Mouse (Mus musculus): ENCODE results near the gene Ugt1a6a. TPM values are rescaled to one million over a fixed set of nuclear protein-coding genes. Genes with fewer than 3 reads are reported as not detected.

The Ugt1a6a gene
- polyA plus RNA-seq, 1 experiment = 20.9 TPM

DNA sequence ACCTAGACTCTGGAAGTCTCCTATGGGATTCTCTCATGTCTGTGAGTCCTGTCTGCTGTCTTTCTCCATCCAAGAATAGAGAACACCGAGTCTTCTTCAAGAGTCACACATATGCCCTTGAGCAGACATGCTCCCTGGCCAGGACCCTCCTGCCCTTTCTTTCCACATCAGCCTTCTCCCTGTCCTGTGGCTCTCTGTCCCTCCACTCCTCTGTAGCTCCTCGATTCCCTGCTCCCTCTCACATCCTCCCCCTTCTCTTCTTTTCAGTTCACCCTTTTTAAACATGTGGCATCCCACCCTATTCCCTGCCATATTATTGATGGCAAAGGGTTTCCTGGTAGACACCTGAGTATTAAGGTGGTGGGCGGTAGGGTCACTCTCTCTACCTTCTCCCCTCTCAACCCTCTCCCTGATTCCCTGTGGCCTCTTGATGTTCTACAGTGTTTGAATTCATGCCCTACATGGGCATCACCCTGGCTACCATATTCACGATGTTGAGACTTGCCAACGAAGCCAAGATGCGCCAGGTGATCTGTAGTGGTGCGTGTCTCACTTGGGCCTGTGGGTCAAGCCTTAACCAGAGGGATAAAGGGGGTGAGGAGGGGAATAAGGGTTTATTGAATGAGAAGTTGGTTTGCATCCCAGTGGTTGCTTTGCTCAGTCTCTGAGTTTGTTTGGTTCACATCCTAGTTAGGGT, 97.3 kb downstream of the Ugt1a6a start:
- Histone ChIP-seq H3K36me3 (ENCODE audit: control insufficient read depth, insufficient read depth, low read length) (no peaks in the 10 kb centered on the region), H3K4me3 (ENCODE audit: insufficient read depth, low read depth, low read length) (no peak overlapping the region), H3K27me3 (replicated peaks; ENCODE audit: control insufficient read depth, insufficient read depth, low read length) (no peaks in the 10 kb centered on the region), H3K27ac (ENCODE audit: insufficient read depth, low read depth, low read length) (no peak overlapping the region), H3K4me1 (ENCODE audit: control insufficient read depth, insufficient read depth, low read length) (no peaks in the 10 kb centered on the region)
- TF ChIP-seq POLR2A (IDR thresholded peaks at IDR 0.05; ENCODE audit: low read depth, low read length) = no peak
- TF ChIP-seq CTCF (conservative IDR thresholded peaks at IDR 0.05; ENCODE audit: insufficient read depth, insufficient read length, low read depth, low read length) = no peak
- DNase-seq = no peak
- 68% methylated on average over 7 of the region's 7 CpGs for WGBS

DNA sequence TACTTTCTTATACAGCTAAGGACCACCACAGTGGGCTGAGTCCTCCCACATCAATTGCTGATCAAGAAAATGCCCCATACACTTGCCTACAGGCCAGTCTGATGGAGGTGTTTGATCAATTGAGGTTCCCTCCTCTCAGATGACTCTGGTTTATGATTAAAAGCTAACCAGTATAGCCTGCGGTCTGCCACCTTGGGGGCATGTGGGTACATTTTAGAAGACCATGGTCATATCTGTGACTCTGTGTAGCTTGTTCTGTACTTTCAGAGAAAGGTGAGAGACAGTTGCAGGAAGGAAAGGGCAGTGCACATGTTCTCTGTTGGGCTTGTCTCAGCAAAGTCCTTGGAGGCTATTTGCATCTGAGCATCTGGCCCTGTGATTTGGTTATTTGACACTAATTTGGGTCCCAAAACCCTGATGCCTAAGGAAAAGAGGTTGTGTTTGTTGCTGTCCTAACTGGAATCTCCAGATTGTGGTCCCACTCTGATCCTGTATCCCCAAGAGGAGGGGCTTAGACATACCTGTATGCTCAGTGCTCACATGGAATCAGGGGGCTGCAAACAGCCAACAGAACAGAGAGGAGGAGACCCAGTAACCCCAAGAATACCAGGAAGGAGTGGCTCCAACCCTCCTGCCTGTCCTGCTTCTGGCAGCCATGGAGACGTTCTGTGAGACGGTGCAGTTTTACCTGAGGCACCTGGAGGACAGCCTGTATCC, 98.2 kb downstream of the Ugt1a6a start:
- no peak overlapping the region for H3K27ac ChIP-seq (ENCODE audit: insufficient read depth, low read depth, low read length)
- 53% methylated on average over 3 of the region's 3 CpGs for WGBS
- no peaks in the 10 kb centered on the region for H3K36me3 ChIP-seq (ENCODE audit: control insufficient read depth, insufficient read depth, low read length)
- DNase-seq = no peak
- H3K4me3 ChIP-seq (ENCODE audit: insufficient read depth, low read depth, low read length) = no peak overlapping the region
- no peak for TF ChIP-seq POLR2A (IDR thresholded peaks at IDR 0.05; ENCODE audit: low read depth, low read length)
- no peak for TF ChIP-seq CTCF (conservative IDR thresholded peaks at IDR 0.05; ENCODE audit: insufficient read depth, insufficient read length, low read depth, low read length)
- H3K4me1 ChIP-seq (ENCODE audit: control insufficient read depth, insufficient read depth, low read length) = no peaks in the 10 kb centered on the region
- no peaks in the 10 kb centered on the region for H3K27me3 ChIP-seq (replicated peaks; ENCODE audit: control insufficient read depth, insufficient read depth, low read length)

DNA sequence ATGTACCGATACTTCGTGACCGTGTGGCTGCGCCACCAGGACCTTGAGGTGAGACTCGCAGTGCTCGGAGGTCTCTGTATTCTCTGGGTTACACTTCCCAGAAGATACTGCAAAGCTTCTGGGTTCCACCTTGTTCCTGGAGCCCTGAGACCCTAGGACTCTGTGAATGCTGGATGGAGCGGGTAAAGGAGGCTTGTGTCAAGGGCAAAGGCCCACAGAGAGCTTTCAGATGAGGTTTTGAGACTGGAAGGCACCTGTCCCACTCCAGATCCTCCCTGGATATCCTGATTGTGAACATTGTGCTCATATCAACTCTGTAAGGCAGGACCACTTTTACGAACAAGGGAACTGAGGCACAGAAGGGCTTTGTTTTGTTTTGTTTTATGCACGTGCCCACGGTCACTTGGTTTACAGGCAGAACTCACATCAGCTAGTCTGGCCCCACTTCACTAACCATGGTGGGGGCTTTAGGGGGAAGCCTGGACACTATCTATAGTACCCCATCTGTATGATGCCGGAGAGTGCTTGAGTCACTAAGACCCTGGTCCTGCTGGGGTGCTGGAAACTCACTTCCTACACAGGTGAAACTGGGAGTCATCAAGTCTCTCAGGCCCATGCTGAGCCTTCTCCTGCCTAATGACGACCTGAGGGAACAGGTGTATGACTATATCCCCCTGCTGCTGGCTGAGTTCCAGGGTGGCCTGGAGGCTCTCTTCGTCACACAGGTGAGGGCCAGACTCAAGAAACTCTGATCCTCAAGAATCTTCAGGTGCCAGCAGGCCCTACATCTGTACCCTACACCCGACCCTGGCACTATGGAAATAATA, 99.0 kb downstream of the Ugt1a6a start:
- DNase-seq = no peak
- Histone ChIP-seq H3K4me1 (ENCODE audit: control insufficient read depth, insufficient read depth, low read length) (no peaks in the 10 kb centered on the region), H3K27me3 (replicated peaks; ENCODE audit: control insufficient read depth, insufficient read depth, low read length) (no peaks in the 10 kb centered on the region), H3K36me3 (ENCODE audit: control insufficient read depth, insufficient read depth, low read length) (no peaks in the 10 kb centered on the region), H3K27ac (ENCODE audit: insufficient read depth, low read depth, low read length) (no peak overlapping the region), H3K4me3 (ENCODE audit: insufficient read depth, low read depth, low read length) (no peak overlapping the region)
- TF ChIP-seq CTCF (conservative IDR thresholded peaks at IDR 0.05; ENCODE audit: insufficient read depth, insufficient read length, low read depth, low read length) = no peak
- no peak for TF ChIP-seq POLR2A (IDR thresholded peaks at IDR 0.05; ENCODE audit: low read depth, low read length)
- WGBS = 68% methylated on average over 14 of the region's 14 CpGs

DNA sequence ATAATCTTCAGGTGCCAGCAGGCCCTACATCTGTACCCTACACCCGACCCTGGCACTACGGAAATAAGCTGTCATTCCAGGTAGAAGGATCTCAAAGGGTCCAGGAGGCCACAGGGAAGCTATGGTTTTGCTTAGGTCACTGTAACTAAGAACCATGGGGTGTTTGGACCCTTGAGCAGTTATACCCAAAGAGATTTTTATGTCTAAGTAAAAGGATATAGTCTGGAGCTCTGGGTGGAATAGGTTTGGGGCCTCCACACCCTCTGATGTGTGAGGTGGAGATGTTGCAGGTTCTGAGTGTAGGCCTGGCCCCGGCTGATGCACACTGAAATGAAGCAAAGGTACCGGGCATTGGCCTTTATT, 99.6 kb downstream of the Ugt1a6a start:
- TF ChIP-seq POLR2A (IDR thresholded peaks at IDR 0.05; ENCODE audit: low read depth, low read length) (no peak), CTCF (conservative IDR thresholded peaks at IDR 0.05; ENCODE audit: insufficient read depth, insufficient read length, low read depth, low read length) (no peak)
- no peaks in the 10 kb centered on the region for H3K4me1 ChIP-seq (ENCODE audit: control insufficient read depth, insufficient read depth, low read length)
- no peak overlapping the region for H3K27ac ChIP-seq (ENCODE audit: insufficient read depth, low read depth, low read length)
- 62% methylated on average over 4 of the region's 4 CpGs for WGBS
- DNase-seq = no peak
- H3K36me3 ChIP-seq (ENCODE audit: control insufficient read depth, insufficient read depth, low read length) = no peaks in the 10 kb centered on the region
- H3K4me3 ChIP-seq (ENCODE audit: insufficient read depth, low read depth, low read length) = no peak overlapping the region
- no peaks in the 10 kb centered on the region for H3K27me3 ChIP-seq (replicated peaks; ENCODE audit: control insufficient read depth, insufficient read depth, low read length)

DNA sequence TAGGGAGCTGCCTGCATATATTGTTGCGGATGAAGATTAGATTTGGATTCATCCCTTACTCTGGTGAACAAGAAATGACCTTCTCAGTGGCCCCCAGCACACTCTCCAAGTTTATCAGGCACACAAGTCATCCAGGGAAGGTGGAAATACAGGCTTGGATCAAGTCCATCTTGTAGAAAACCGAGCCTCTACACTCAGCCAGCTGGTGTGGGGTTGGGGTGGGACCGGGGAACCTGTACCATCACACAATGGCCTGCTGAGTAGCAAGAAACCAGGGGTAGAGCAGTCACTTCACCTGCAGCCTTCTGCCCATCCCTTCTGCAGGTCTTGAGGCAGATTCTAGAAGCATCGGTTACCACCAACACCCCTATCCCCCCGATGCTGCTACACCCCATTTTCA, 100.0 kb downstream of the Ugt1a6a start:
- TF ChIP-seq CTCF (conservative IDR thresholded peaks at IDR 0.05; ENCODE audit: insufficient read depth, insufficient read length, low read depth, low read length) = no peak
- no peak for TF ChIP-seq POLR2A (IDR thresholded peaks at IDR 0.05; ENCODE audit: low read depth, low read length)
- H3K27ac ChIP-seq (ENCODE audit: insufficient read depth, low read depth, low read length) = no peak overlapping the region
- no peak for DNase-seq
- no peak overlapping the region for H3K4me3 ChIP-seq (ENCODE audit: insufficient read depth, low read depth, low read length)
- H3K27me3 ChIP-seq (replicated peaks; ENCODE audit: control insufficient read depth, insufficient read depth, low read length) = no peaks in the 10 kb centered on the region
- WGBS = 43% methylated on average over 5 of the region's 5 CpGs
- no peaks in the 10 kb centered on the region for H3K36me3 ChIP-seq (ENCODE audit: control insufficient read depth, insufficient read depth, low read length)
- no peaks in the 10 kb centered on the region for H3K4me1 ChIP-seq (ENCODE audit: control insufficient read depth, insufficient read depth, low read length)

DNA sequence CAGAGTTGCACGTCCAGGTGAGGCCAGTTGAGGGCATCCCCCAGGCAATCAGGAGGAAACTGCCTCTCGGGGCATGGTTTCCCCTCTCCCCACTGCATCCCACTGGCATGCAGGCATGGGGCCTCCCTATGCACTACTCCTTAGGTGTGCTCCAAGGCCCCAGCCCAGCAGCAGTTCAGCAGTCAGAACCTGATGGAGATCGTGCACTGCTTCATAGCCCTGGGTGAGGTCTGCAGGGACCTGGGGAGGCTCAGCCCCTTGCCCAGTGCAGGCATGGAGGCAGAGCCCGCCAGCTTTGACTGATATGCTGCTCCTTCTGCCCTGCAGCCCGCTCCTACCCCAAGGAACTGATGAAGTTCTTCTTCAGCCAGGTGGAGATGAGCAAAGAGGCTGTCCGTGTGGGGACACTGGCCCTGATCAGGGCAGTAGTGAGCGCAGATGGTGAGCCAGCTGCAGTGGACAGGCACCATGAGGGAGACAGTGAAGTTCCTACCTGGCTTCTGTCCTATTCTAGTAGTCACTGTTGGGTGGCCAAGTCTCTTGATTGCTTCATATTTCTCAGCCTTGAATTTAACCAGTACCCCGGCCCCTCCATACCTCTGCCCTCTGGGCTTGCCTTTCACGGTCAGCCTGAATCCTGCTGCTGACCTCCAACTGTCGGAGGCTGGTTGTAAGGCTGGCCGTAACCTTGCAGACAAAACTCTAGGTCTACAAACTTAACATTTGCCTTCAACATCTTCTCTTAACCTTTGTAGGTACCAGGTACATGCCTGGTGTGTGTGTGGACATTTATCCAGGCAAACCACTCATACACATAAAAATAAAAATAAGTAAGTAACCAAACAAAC, 100.7 kb downstream of the Ugt1a6a start:
- Histone ChIP-seq H3K36me3 (ENCODE audit: control insufficient read depth, insufficient read depth, low read length) (no peaks in the 10 kb centered on the region), H3K27me3 (replicated peaks; ENCODE audit: control insufficient read depth, insufficient read depth, low read length) (no peaks in the 10 kb centered on the region), H3K4me3 (ENCODE audit: insufficient read depth, low read depth, low read length) (no peak overlapping the region), H3K27ac (ENCODE audit: insufficient read depth, low read depth, low read length) (no peak overlapping the region), H3K4me1 (ENCODE audit: control insufficient read depth, insufficient read depth, low read length) (no peaks in the 10 kb centered on the region)
- TF ChIP-seq POLR2A (IDR thresholded peaks at IDR 0.05; ENCODE audit: low read depth, low read length) (no peak), CTCF (conservative IDR thresholded peaks at IDR 0.05; ENCODE audit: insufficient read depth, insufficient read length, low read depth, low read length) (no peak)
- DNase-seq = no peak
- WGBS = 60% methylated on average over 11 of the region's 11 CpGs

Data from kidney, adult 2 months (tissue).